In genomic region chr9:114934231-114934630, GRCm38 (mm10) we compare ENCODE assay signal across 8 mouse cellular contexts. TPM values are rescaled to one million over a fixed set of nuclear protein-coding genes. Genes with fewer than 3 reads are reported as not detected.
DNase-seq lines count a peak whose midpoint lies in the region; ATAC-seq lines count a peak whose summit lies in the region.

No protein-coding gene starts in this region.

- no peaks in the 10 kb centered on the region for H3K9me3 ChIP-seq in heart, embryonic 14.5 days (ENCODE audit: control insufficient read depth, low read length)
- no peaks in the 10 kb centered on the region for H3K9me3 ChIP-seq in hindbrain, embryonic 13.5 days
- peaks cover 8% of the 10 kb centered on the region for H3K9me3 ChIP-seq in megakaryocyte, embryonic 14.5 days

- H3K9ac ChIP-seq in heart, embryonic 14.5 days (ENCODE audit: low read length): 0 out of 2 replicates have a peak overlapping the region, but pooled peaks have one; percentile 83
- peak overlapping the region; percentile 86; the same call in 1 of the 2 replicates for H3K9ac ChIP-seq in hindbrain, embryonic 13.5 days

- 60% methylated on average over 11 of the region's 11 CpGs for WGBS in heart, embryonic 14.5 days
- 71% methylated on average over 11 of the region's 11 CpGs for WGBS in hindbrain, embryonic 13.5 days

- H3K27me3 ChIP-seq in heart, embryonic 14.5 days (ENCODE audit: control insufficient read depth, insufficient read depth, low read length): no peaks in the 10 kb centered on the region
- 0 out of 2 replicates have a peak, but pooled peaks cover 4% of the 10 kb centered on the region for H3K27me3 ChIP-seq in hindbrain, embryonic 13.5 days
- no peaks in the 10 kb centered on the region for H3K27me3 ChIP-seq in megakaryocyte, embryonic 14.5 days (replicated peaks)

- H3K4me2 ChIP-seq in heart, embryonic 14.5 days (ENCODE audit: low read length): peak overlapping the region; percentile 98
- H3K4me2 ChIP-seq in hindbrain, embryonic 13.5 days: peak overlapping the region; percentile 98

- intact Hi-C loops in heart, postnatal 36 days (cut with DNase I): loop anchor here (1.0 to 10.0 kb wide), 3 partner anchors 45 to 289 kb away; partner anchors contain the start of genes Cmtm6 and Cnot10

- ATAC-seq in heart, embryonic 14.5 days (ENCODE audit: insufficient number of reproducible peaks, insufficient read depth, low FRiP score, low read depth): no peak
- 0 out of 2 replicates have a peak, but pooled peaks have one; percentile 12 for ATAC-seq in hindbrain, embryonic 13.5 days (ENCODE audit: low FRiP score)

- no peaks in the 10 kb centered on the region for H3K36me3 ChIP-seq in heart, embryonic 14.5 days (ENCODE audit: control insufficient read depth, insufficient read depth, low read length)
- H3K36me3 ChIP-seq in hindbrain, embryonic 13.5 days: no peaks in the 10 kb centered on the region
- no peaks in the 10 kb centered on the region for H3K36me3 ChIP-seq in megakaryocyte, embryonic 14.5 days (replicated peaks; ENCODE audit: low read length)

- peak overlapping the region; percentile 17 to 69; a peak in 3 of 4 replicates for H3K4me3 ChIP-seq in heart, embryonic 14.5 days (ENCODE audit: control insufficient read depth in 1 of 2, insufficient read depth in 1 of 2, low read depth in 1 of 2, low read length in 2 of 2)
- peak overlapping the region; percentile 80 for H3K4me3 ChIP-seq in hindbrain, embryonic 13.5 days
- peak overlapping the region; percentile 99 for H3K4me3 ChIP-seq in megakaryocyte, embryonic 14.5 days (replicated peaks)

- peaks cover 7 to 13% of the 10 kb centered on the region in 2 experiments; a peak in 3 of 4 replicates for H3K4me1 ChIP-seq in heart, embryonic 14.5 days (ENCODE audit: control insufficient read depth in 2 of 2, insufficient read depth in 2 of 2, low read length in 2 of 2)
- H3K4me1 ChIP-seq in hindbrain, embryonic 13.5 days (replicated peaks): peaks cover 12% of the 10 kb centered on the region
- peaks cover 28% of the 10 kb centered on the region for H3K4me1 ChIP-seq in megakaryocyte, embryonic 14.5 days

- DNase-seq in heart, postnatal 36 days: no peak
- peak; percentile 40 for DNase-seq in WW6 (ENCODE audit: low read depth, low spot score)
- no peak for DNase-seq in urinary bladder, postnatal 14 days (ENCODE audit: low spot score)
- no peak for DNase-seq in right cerebral cortex, postnatal 4 days
- DNase-seq in right cerebral cortex, postnatal 10 days (ENCODE audit: low spot score in 2 of 2): no peak

- H3K27ac ChIP-seq in heart, embryonic 14.5 days (replicated peaks in 1 of 2; ENCODE audit: control insufficient read depth in 1 of 2, insufficient read depth in 1 of 2, low read depth in 2 of 2, low read length in 2 of 2): no peak overlapping the region
- no peak overlapping the region for H3K27ac ChIP-seq in hindbrain, embryonic 13.5 days

RNA-seq across cellular contexts. Expression of gene Gpd1l, which starts 0.4 kb away (rescaled TPM):
- polyA plus RNA-seq in heart, embryonic 14.5 days (2014; fragmentation: Nextera tagmentation; extraction: Ambion mirVana): 13.9 and 14.6 TPM in 2 replicates
- total RNA-seq in heart, postnatal 36 days (2021): 10 to 100 TPM; 42.2 to 44.4 TPM
- polyA plus RNA-seq in hindbrain, embryonic 13.5 days (2015; fragmentation: Nextera tagmentation; extraction: Ambion mirVana): 22.4 and 23.5 TPM in 2 replicates
- 3.8 TPM in 1 of 2 replicates, not detected in the other for polyA plus RNA-seq in megakaryocyte, embryonic 14.5 days (2012; ENCODE audit: insufficient read depth, low replicate concordance)

RNA-seq across cellular contexts. Expression of gene Osbpl10, which starts 44.1 kb away (rescaled TPM):
- 0.96 and 2.2 TPM in 2 replicates for polyA plus RNA-seq in heart, embryonic 14.5 days (2014; fragmentation: Nextera tagmentation; extraction: Ambion mirVana)
- total RNA-seq in heart, postnatal 36 days (2021): 1 to 10 TPM; 2.2 to 2.7 TPM
- polyA plus RNA-seq in hindbrain, embryonic 13.5 days (2015; fragmentation: Nextera tagmentation; extraction: Ambion mirVana): 1.8 and 2.4 TPM in 2 replicates
- polyA plus RNA-seq in megakaryocyte, embryonic 14.5 days (2012; ENCODE audit: insufficient read depth, low replicate concordance): 0.25 and 1.2 TPM in 2 replicates

RNA-seq across cellular contexts. Expression of gene Rps27rt, which starts 48.3 kb away (rescaled TPM):
- polyA plus RNA-seq in heart, embryonic 14.5 days (2014; fragmentation: Nextera tagmentation; extraction: Ambion mirVana): 308 and 312 TPM in 2 replicates
- total RNA-seq in heart, postnatal 36 days (2021): 10 to 100 TPM; 19.7 to 23.9 TPM
- polyA plus RNA-seq in hindbrain, embryonic 13.5 days (2015; fragmentation: Nextera tagmentation; extraction: Ambion mirVana): 268 and 296 TPM in 2 replicates
- polyA plus RNA-seq in megakaryocyte, embryonic 14.5 days (2012; ENCODE audit: insufficient read depth, low replicate concordance): 2.1 TPM in 1 of 2 replicates, not detected in the other

Comparison
In these comparisons a context has a peak if more than half of its experiments do, and no peak if none do; other contexts are left out.
1. H3K4me3 ChIP-seq: peak in every context shown above with its lines; median percentile 99 in megakaryocyte, embryonic 14.5 days; 80 in hindbrain, embryonic 13.5 days; 43 in heart, embryonic 14.5 days.
2. RNA of gene Rps27rt, which starts 48.3 kb away (polyA plus RNA-seq): 308 to 312 TPM in heart, embryonic 14.5 days and 268 to 296 TPM in hindbrain, embryonic 13.5 days; 2.1 TPM in megakaryocyte, embryonic 14.5 days; every median in the first group is over 10 times any median in the second.